Comparison of ENCODE assay signal across 25 mouse cellular contexts in genomic region chr13:43828648-43829047, GRCm38 (mm10).
"Had no signal": no experiment of that assay in that cellular context is flagged by ENCODE, and none has a peak within 500 bp of the region (broad histone marks: within the 10 kb centered on the region; RNA-seq: fewer than 3 reads in every experiment).

No protein-coding gene starts in this region.

- H3K27me3 ChIP-seq: heart, embryonic 12.5 days; hindbrain, embryonic 12.5 days; kidney, embryonic 15.5 days; limb, embryonic 12.5 days; liver, embryonic 13.5 days had no signal

- H3K9ac ChIP-seq: heart, embryonic 12.5 days; hindbrain, embryonic 12.5 days; hindbrain, embryonic 14.5 days; kidney, embryonic 15.5 days; limb, embryonic 12.5 days; liver, embryonic 13.5 days had no signal

- H3K4me2 ChIP-seq: heart, embryonic 12.5 days; hindbrain, embryonic 12.5 days; hindbrain, embryonic 14.5 days; kidney, embryonic 15.5 days; limb, embryonic 12.5 days; liver, embryonic 11.5 days; liver, embryonic 13.5 days had no signal

- H3K4me3 ChIP-seq: heart, embryonic 10.5 days; heart, embryonic 12.5 days; hindbrain, embryonic 10.5 days; hindbrain, embryonic 12.5 days; kidney, embryonic 15.5 days; layer of hippocampus, adult 2 months; left cerebral cortex, adult 2 months; limb, embryonic 10.5 days; limb, embryonic 12.5 days; liver, embryonic 13.5 days had no signal

- DNase-seq: gastrocnemius, postnatal 14 days; heart, adult 18-20 months; heart, postnatal 10 days; heart, postnatal 4 days; kidney, adult 11 months; kidney, adult 2 months; kidney, adult 9 months; kidney, postnatal 14 days; kidney, postnatal 36 days; liver; liver, embryonic 13.5 days had no signal

- H3K9me3 ChIP-seq: heart, embryonic 10.5 days; heart, embryonic 12.5 days; hindbrain, embryonic 12.5 days; kidney, embryonic 15.5 days; limb, embryonic 10.5 days; limb, embryonic 12.5 days; liver, embryonic 13.5 days had no signal

- ATAC-seq: hindbrain, embryonic 16.5 days; inflammation-experienced regulatory T-cells, adult 6 months had no signal

- H3K36me3 ChIP-seq: heart, embryonic 10.5 days; heart, embryonic 12.5 days; hindbrain, embryonic 10.5 days; hindbrain, embryonic 12.5 days; kidney, embryonic 15.5 days; limb, embryonic 10.5 days; limb, embryonic 12.5 days; liver, embryonic 13.5 days had no signal

- H3K27ac ChIP-seq: heart, embryonic 10.5 days; hindbrain, embryonic 10.5 days; hindbrain, embryonic 12.5 days; hindbrain, embryonic 14.5 days; kidney, embryonic 15.5 days; kidney, postnatal 0 days; layer of hippocampus, adult 2 months; left cerebral cortex, adult 2 months; limb, embryonic 10.5 days; limb, embryonic 12.5 days; liver, embryonic 13.5 days had no signal

- H3K4me1 ChIP-seq: heart, embryonic 10.5 days; heart, embryonic 12.5 days; hindbrain, embryonic 12.5 days; liver, embryonic 13.5 days had no signal
